Mouse (Mus musculus) forebrain, postnatal 0 days (tissue): ENCODE measurements around the gene Lgr5. TPM values are rescaled to one million over a fixed set of nuclear protein-coding genes. Genes with fewer than 3 reads are reported as not detected.
A peak's percentile ranks its signal among the peaks of the same experiment; 100 is the strongest.

Source experiments
- ATAC-seq: fragments of 200-750 bp; cut with Nextera tagmentation; 2 replicates; pipeline ENCODE4 v1.8.0; 2017; ENCODE audit warnings: mild to moderate bottlenecking, moderate library complexity
- DNase-seq: peaks from one replicate; pipeline ENCODE4 v3.0.0-alpha.2; 2015
- H3K27ac ChIP-seq: fragments of 300-500 bp; sonication (generic); 2 replicates; pipeline ENCODE4 v1.5.1; 2014; ENCODE audit warnings: low read depth, mild to moderate bottlenecking, antibody characterized with exemption, low read length, moderate library complexity, mixed read lengths
- H3K27me3 ChIP-seq: fragments of 300-500 bp; sonication (generic); 2 replicates; pipeline ENCODE4 v1.6.1; 2014; ENCODE audit warnings: mild to moderate bottlenecking, low read length, mixed read lengths; ENCODE audit not compliant: insufficient read depth
- H3K36me3 ChIP-seq: fragments of 300-500 bp; sonication (generic); 2 replicates; pipeline ENCODE4 v1.6.1; 2014; ENCODE audit warnings: mild to moderate bottlenecking, moderate library complexity; ENCODE audit not compliant: insufficient read depth
- H3K4me1 ChIP-seq: fragments of 300-500 bp; sonication (generic); 2 replicates; pipeline ENCODE4 v1.6.1; 2014; ENCODE audit warnings: antibody characterized with exemption; ENCODE audit not compliant: insufficient read depth
- H3K4me2 ChIP-seq: fragments of 300-500 bp; sonication (generic); 2 replicates; pipeline ENCODE4 v1.6.1; 2014; ENCODE audit warnings: low read depth, mild to moderate bottlenecking, moderate library complexity
- H3K4me3 ChIP-seq: fragments of 300-500 bp; sonication (generic); 2 replicates; pipeline ENCODE4 v1.5.1; 2014; ENCODE audit warnings: low read depth, low read length, mixed read lengths
- H3K9ac ChIP-seq: fragments of 300-500 bp; sonication (generic); 2 replicates; pipeline ENCODE4 v1.6.1; 2014; ENCODE audit warnings: mild to moderate bottlenecking
- H3K9me3 ChIP-seq: fragments of 300-500 bp; sonication (generic); 2 replicates; pipeline ENCODE4 v1.6.1; 2016; ENCODE audit warnings: low read length
- CTCF ChIP-seq: sonication (generic); IDR thresholded peaks from 2 replicates; pipeline ENCODE4 v1.5.1; 2016; ENCODE audit warnings: antibody characterized with exemption, control low read depth, low read depth
- WGBS: fragments of 180-500 bp; shearing (Covaris S2); extraction: QIAGEN DNeasy Blood & Tissue Kit; methylation state at CpG from one replicate; pipeline ENCODE4 v1.1.7; 2014; 5-methylcytosine and 5-hydroxymethylcytosine counted together
- polyA plus RNA-seq: library from polyadenylated mRNA; unstranded; fragments of >200 nt; fragmentation: Nextera tagmentation; extraction: Ambion mirVana; gene quantifications from 2 replicates; pipeline ENCODE4 v1.2.1, GENCODE M21; 2015
- total RNA-seq: library from RNA; depleted of rRNA; stranded (reverse); fragments of >200 nt; gene quantifications from 2 replicates; pipeline ENCODE4 v1.2.3, GENCODE M21; 2014

Lgr5 gene
- total and polyA plus RNA-seq, 2 experiments from 2014 or later: 1.1 to 1.3 TPM

GRCm38 (mm10) chr10:115505631-115506239, 81.8 kb downstream of the Lgr5 start:
- no peak for TF ChIP-seq CTCF
- no peaks in the 10 kb centered on the region for H3K36me3 ChIP-seq
- DNase-seq (no peak), ATAC-seq (no peak)
- H3K9me3 ChIP-seq: no peaks in the 10 kb centered on the region
- H3K4me2 ChIP-seq: no peak overlapping the region
- H3K27ac ChIP-seq: no peak overlapping the region
- no peak overlapping the region for H3K4me3 ChIP-seq
- no peak overlapping the region for H3K9ac ChIP-seq
- 88% methylated on average over 16 of the region's 16 CpGs for WGBS
- H3K27me3 ChIP-seq: no peaks in the 10 kb centered on the region
- H3K4me1 ChIP-seq: no peaks in the 10 kb centered on the region

GRCm38 (mm10) chr10:115505155-115505554, 82.4 kb downstream of the Lgr5 start:
- Histone ChIP-seq H3K4me1 (no peaks in the 10 kb centered on the region), H3K4me2 (no peak overlapping the region), H3K36me3 (no peaks in the 10 kb centered on the region), H3K27ac (no peak overlapping the region), H3K9ac (no peak overlapping the region), H3K27me3 (no peaks in the 10 kb centered on the region), H3K9me3 (no peaks in the 10 kb centered on the region), H3K4me3 (no peak overlapping the region)
- DNase-seq: no peak
- 92% methylated on average over 10 of the region's 10 CpGs for WGBS
- ATAC-seq: no peak
- TF ChIP-seq CTCF: no peak

GRCm38 (mm10) chr10:115493778-115494141, 93.8 kb downstream of the Lgr5 start:
- ATAC-seq (no peak), DNase-seq (no peak)
- H3K27me3 ChIP-seq: no peaks in the 10 kb centered on the region
- H3K9ac ChIP-seq: no peak overlapping the region
- no peaks in the 10 kb centered on the region for H3K9me3 ChIP-seq
- no peak for TF ChIP-seq CTCF
- 0 out of 2 replicates have a peak overlapping the region, but pooled peaks have one; percentile 10 for H3K4me2 ChIP-seq
- 13% methylated on average over 7 of the region's 7 CpGs for WGBS
- H3K36me3 ChIP-seq: no peaks in the 10 kb centered on the region
- H3K4me3 ChIP-seq: peak overlapping the region; percentile 11
- no peak overlapping the region for H3K27ac ChIP-seq
- H3K4me1 ChIP-seq: no peaks in the 10 kb centered on the region

GRCm38 (mm10) chr10:115492956-115493777, 94.4 kb downstream of the Lgr5 start:
- no peak for TF ChIP-seq CTCF

GRCm38 (mm10) chr10:115491803-115492510, 95.6 kb downstream of the Lgr5 start:
- Histone ChIP-seq H3K36me3 (no peaks in the 10 kb centered on the region), H3K9me3 (no peaks in the 10 kb centered on the region), H3K27me3 (no peaks in the 10 kb centered on the region), H3K4me3 (no peak overlapping the region), H3K4me1 (no peaks in the 10 kb centered on the region), H3K4me2 (no peak overlapping the region), H3K27ac (no peak overlapping the region), H3K9ac (no peak overlapping the region)
- DNase-seq (no peak), ATAC-seq (no peak)
- 90% methylated on average over 7 of the region's 7 CpGs for WGBS
- TF ChIP-seq CTCF: no peak

More at GRCm38 (mm10) chr10:115492956-115493777, 94.4 kb downstream of the Lgr5 start:
- Histone ChIP-seq H3K36me3 (no peaks in the 10 kb centered on the region), H3K9ac (no peak overlapping the region), H3K27me3 (no peaks in the 10 kb centered on the region), H3K4me2 (no peak overlapping the region), H3K9me3 (no peaks in the 10 kb centered on the region), H3K4me1 (no peaks in the 10 kb centered on the region), H3K4me3 (0 out of 2 replicates have a peak overlapping the region, but pooled peaks have one; percentile 11), H3K27ac (no peak overlapping the region)
- DNase-seq (no peak), ATAC-seq (no peak)
- WGBS: 49% methylated on average over 12 of the region's 12 CpGs

GRCm38 (mm10) chr10:115485602-115486001, 102.0 kb downstream of the Lgr5 start:
- Histone ChIP-seq H3K27ac (no peak overlapping the region), H3K36me3 (no peaks in the 10 kb centered on the region), H3K9me3 (no peaks in the 10 kb centered on the region), H3K27me3 (peaks cover under 1% of the 10 kb centered on the region; the same call in 1 of the 2 replicates), H3K4me3 (no peak overlapping the region), H3K9ac (no peak overlapping the region), H3K4me1 (no peaks in the 10 kb centered on the region), H3K4me2 (no peak overlapping the region)
- TF ChIP-seq CTCF: no peak
- ATAC-seq: no peak
- 72% methylated on average over 2 of the region's 2 CpGs for WGBS
- no peak for DNase-seq
